In the genomic region with DNA sequence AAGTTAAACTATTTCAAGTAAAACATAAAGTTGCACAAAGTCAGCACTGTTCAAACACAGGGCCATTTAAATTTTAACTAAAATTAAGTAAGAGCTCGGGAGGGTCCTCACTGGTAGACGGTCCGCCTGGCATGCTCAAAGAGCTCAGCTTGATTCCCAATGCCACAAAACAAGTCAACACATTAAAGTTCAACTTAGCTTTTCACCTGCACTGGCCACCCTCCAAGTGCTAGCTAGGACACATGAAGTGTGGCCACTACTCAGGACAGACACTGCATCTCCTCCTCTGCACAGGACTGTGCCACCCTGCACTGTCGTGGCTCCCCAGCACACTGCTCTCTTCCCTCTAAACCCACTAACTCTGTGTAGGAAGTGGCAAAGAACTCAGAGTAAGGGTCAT, we compare ENCODE assay signal across 9 mouse cellular contexts. TPM values are rescaled to one million over a fixed set of nuclear protein-coding genes. Genes with fewer than 3 reads are reported as not detected.
DNase-seq lines count a peak whose midpoint lies in the region; ATAC-seq and TF ChIP-seq lines count a peak whose summit lies in the region.
"Had no signal": no experiment of that assay in that cellular context is flagged by ENCODE, and none has a peak within 500 bp of the region (broad histone marks: within the 10 kb centered on the region; RNA-seq: fewer than 3 reads in every experiment).

No protein-coding gene starts in this region.

- H3K4me3 ChIP-seq in forebrain, embryonic 12.5 days (replicated peaks), result no peak overlapping the region
- H3K4me3 ChIP-seq in forebrain, embryonic 13.5 days, result no peak overlapping the region
- no peak overlapping the region for H3K4me3 ChIP-seq in lung, postnatal 0 days (ENCODE audit: low read depth, low read length)

- no peak overlapping the region for H3K9ac ChIP-seq in forebrain, embryonic 12.5 days
- no peak overlapping the region for H3K9ac ChIP-seq in forebrain, embryonic 13.5 days
- H3K9ac ChIP-seq in lung, postnatal 0 days (replicated peaks; ENCODE audit: low read depth), result no peak overlapping the region

- no peaks in the 10 kb centered on the region for H3K9me3 ChIP-seq in forebrain, embryonic 12.5 days
- no peaks in the 10 kb centered on the region for H3K9me3 ChIP-seq in forebrain, embryonic 13.5 days (replicated peaks)
- no peaks in the 10 kb centered on the region for H3K9me3 ChIP-seq in lung, postnatal 0 days (ENCODE audit: low read length)

- peak overlapping the region; percentile 8; the same call in 1 of the 2 replicates for H3K4me2 ChIP-seq in forebrain, embryonic 12.5 days
- no peak overlapping the region for H3K4me2 ChIP-seq in forebrain, embryonic 13.5 days
- H3K4me2 ChIP-seq in lung, postnatal 0 days (replicated peaks; ENCODE audit: low read depth, low read length), result peak overlapping the region; percentile 14; the same call in 1 of the 2 replicates

- H3K27me3 ChIP-seq in forebrain, embryonic 12.5 days, result no peaks in the 10 kb centered on the region
- H3K27me3 ChIP-seq in forebrain, embryonic 13.5 days, result no peaks in the 10 kb centered on the region
- no peaks in the 10 kb centered on the region for H3K27me3 ChIP-seq in lung, postnatal 0 days (replicated peaks; ENCODE audit: insufficient read depth, low read length)

- H3K36me3 ChIP-seq in forebrain, embryonic 12.5 days (replicated peaks), result peaks cover 16% of the 10 kb centered on the region
- peaks cover 5% of the 10 kb centered on the region for H3K36me3 ChIP-seq in forebrain, embryonic 13.5 days (ENCODE audit: poor library complexity, severe bottlenecking)
- H3K36me3 ChIP-seq in lung, postnatal 0 days (ENCODE audit: insufficient read depth, low read length), result no peaks in the 10 kb centered on the region

- no peak for DNase-seq in lung, postnatal 0 days (ENCODE audit: low spot score)
- no peak for DNase-seq in lung, postnatal 4 days
- peak; percentile 86 to 88 for DNase-seq in kidney, postnatal 25 days
- DNase-seq in cerebellum, postnatal 14 days, result no peak
- DNase-seq in left cerebral cortex, adult 8-10 months (ENCODE audit: low spot score in 2 of 2), result no peak
- DNase-seq: cerebellum, postnatal 10 days had no signal

- TF ChIP-seq CTCF in lung, postnatal 0 days (IDR thresholded peaks at IDR 0.05), result no peak

- H3K4me1 ChIP-seq in forebrain, embryonic 12.5 days, result peaks cover 90% of the 10 kb centered on the region
- H3K4me1 ChIP-seq in forebrain, embryonic 13.5 days, result peaks cover 90% of the 10 kb centered on the region
- H3K4me1 ChIP-seq in lung, postnatal 0 days (ENCODE audit: insufficient read depth, low read depth, low read length), result peaks cover 24% of the 10 kb centered on the region; the same call in 1 of the 2 replicates

- H3K27ac ChIP-seq in forebrain, embryonic 12.5 days, result no peak overlapping the region
- no peak overlapping the region for H3K27ac ChIP-seq in forebrain, embryonic 13.5 days
- H3K27ac ChIP-seq in lung, postnatal 0 days (ENCODE audit: low read length), result no peak overlapping the region

- WGBS in forebrain, embryonic 12.5 days, result 54% methylated on average over 4 of the region's 4 CpGs
- 60% methylated on average over 4 of the region's 4 CpGs for WGBS in forebrain, embryonic 13.5 days
- 53% methylated on average over 4 of the region's 4 CpGs for WGBS in lung, postnatal 0 days

- ATAC-seq in forebrain, embryonic 12.5 days (ENCODE audit: low FRiP score), result no peak
- no peak for ATAC-seq in forebrain, embryonic 13.5 days
- ATAC-seq in lung, postnatal 0 days, result peak; percentile 35; the same call in 1 of the 2 replicates
- 0 out of 2 replicates have a peak, but pooled peaks have one; percentile 20 for ATAC-seq in megakaryocyte, adult 5-6 weeks (ENCODE audit: poor library complexity, severe bottlenecking)

- no peak for TF ChIP-seq EP300 in lung, postnatal 0 days (IDR thresholded peaks at IDR 0.05)

RNA-seq across cellular contexts. Expression of gene Nsun2, which starts 7.7 kb away (rescaled TPM):
- 107 and 110 TPM in 2 replicates for polyA plus RNA-seq in forebrain, embryonic 12.5 days (2016; fragmentation: Nextera tagmentation; extraction: Ambion mirVana)
- 85.5 and 89.6 TPM in 2 replicates for polyA plus RNA-seq in forebrain, embryonic 13.5 days (2015; fragmentation: Nextera tagmentation; extraction: Ambion mirVana)
- 34.7 and 38.1 TPM in 2 replicates for polyA plus RNA-seq in lung, postnatal 0 days (2015; fragmentation: Nextera tagmentation; extraction: Ambion mirVana)
- 32.6 and 33.9 TPM in 2 replicates for total RNA-seq in megakaryocyte, adult 5-6 weeks (2015)
- 61.7 and 76.5 TPM in 2 replicates for total RNA-seq in megakaryocyte, adult 5-6 weeks (2017)
- total RNA-seq in left cerebral cortex, adult 8-10 months (2022), result 10 to 100 TPM; 73.7 to 94.6 (median 86.7) TPM

RNA-seq across cellular contexts. Expression of gene Tent4a, which starts 8.6 kb away (rescaled TPM):
- 7.1 and 7.4 TPM in 2 replicates for polyA plus RNA-seq in forebrain, embryonic 12.5 days (2016; fragmentation: Nextera tagmentation; extraction: Ambion mirVana)
- 7.3 and 7.5 TPM in 2 replicates for polyA plus RNA-seq in forebrain, embryonic 13.5 days (2015; fragmentation: Nextera tagmentation; extraction: Ambion mirVana)
- 3.1 TPM in 2 replicates for polyA plus RNA-seq in lung, postnatal 0 days (2015; fragmentation: Nextera tagmentation; extraction: Ambion mirVana)
- total RNA-seq in megakaryocyte, adult 5-6 weeks (2015), result 10.4 and 11.1 TPM in 2 replicates
- 10.2 and 13.3 TPM in 2 replicates for total RNA-seq in megakaryocyte, adult 5-6 weeks (2017)
- total RNA-seq in left cerebral cortex, adult 8-10 months (2022), result 10 to 100 TPM; 40.9 to 45.1 (median 44.2) TPM

Comparison
In these comparisons a context has a peak if more than half of its experiments do, and no peak if none do; other contexts are left out.
1. ATAC-seq: peak in lung, postnatal 0 days (single experiment) and megakaryocyte, adult 5-6 weeks (single experiment); none in forebrain, embryonic 12.5 days (single experiment) and forebrain, embryonic 13.5 days (single experiment).
2. DNase-seq: peak in kidney, postnatal 25 days (2 of 2); none in lung, postnatal 0 days (single experiment), lung, postnatal 4 days (0 of 2), cerebellum, postnatal 14 days (0 of 2) and left cerebral cortex, adult 8-10 months (0 of 2).